Mouse (Mus musculus) myocyte (in vitro differentiated cells): ENCODE data around the gene Wars.

Experiments used
- E2F4 ChIP-seq: IDR thresholded peaks from one replicate; pipeline ENCODE4 v1.6.1; 2011; ENCODE audit warnings: mild to moderate bottlenecking, control low read depth, moderate library complexity; ENCODE audit not compliant: insufficient read depth
- MAX ChIP-seq: IDR thresholded peaks from one replicate; pipeline ENCODE4 v1.6.1; 2011; ENCODE audit warnings: low read depth, mild to moderate bottlenecking, control low read depth
- MYOD1 ChIP-seq, 3 experiments: IDR thresholded peaks; one replicate each; pipeline ENCODE4 v1.6.1; 2011; ENCODE audit warnings: control low read depth in 2 of 3, low read depth in 2 of 3, mild to moderate bottlenecking in 2 of 3, moderate library complexity in 1 of 3; ENCODE audit not compliant: insufficient read length in 2 of 3, control insufficient read depth in 1 of 3
- POLR2A ChIP-seq: IDR thresholded peaks from one replicate; pipeline ENCODE4 v1.6.1; 2011; ENCODE audit warnings: low read depth, mild to moderate bottlenecking, control low read depth, moderate library complexity; ENCODE audit not compliant: insufficient read length
- POLR2AphosphoS2 ChIP-seq: IDR thresholded peaks from one replicate; pipeline ENCODE4 v1.6.1; 2011; ENCODE audit warnings: low read depth, control low read depth; ENCODE audit not compliant: insufficient read length
- TCF3 ChIP-seq: IDR thresholded peaks from one replicate; pipeline ENCODE4 v1.6.1; 2011; ENCODE audit warnings: low read depth, control low read depth; ENCODE audit not compliant: insufficient read length
- USF1 ChIP-seq: IDR thresholded peaks from one replicate; pipeline ENCODE4 v1.6.1; 2011; ENCODE audit warnings: low read depth, mild to moderate bottlenecking, control low read depth, moderate library complexity

DNA sequence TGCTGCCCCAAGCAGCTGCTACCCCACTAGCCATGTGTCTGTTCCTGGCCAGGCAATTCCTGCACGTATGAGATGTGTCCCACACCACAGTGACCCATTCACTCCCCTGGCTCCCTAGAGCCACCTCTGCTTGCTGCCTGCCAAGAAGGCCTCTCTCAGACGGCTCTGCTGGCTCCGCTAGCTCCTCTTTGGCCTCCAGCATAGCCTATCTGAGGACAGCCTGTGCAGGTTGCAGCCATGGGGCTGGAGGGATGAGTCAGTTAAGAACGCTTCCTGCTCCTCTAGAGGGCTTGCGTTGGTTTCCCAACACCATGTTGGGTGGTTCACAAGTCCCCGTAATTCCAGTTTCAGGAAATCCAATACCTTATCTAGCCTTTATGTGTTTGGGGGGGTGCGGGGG lies 51.3 kb downstream of the Wars start:
- TF ChIP-seq TCF3 (no peak), MYOD1 (IDR thresholded peaks at IDR 0.05; ENCODE audit: control insufficient read depth in 1 of 3, insufficient read length in 2 of 3, low read depth in 2 of 3) (no peak), POLR2A (no peak), E2F4 (no peak), POLR2AphosphoS2 (no peak), USF1 (no peak), MAX (no peak)
